Mouse (Mus musculus) ES-Bruce4 (cell line): ENCODE measurements around the gene Npm1.

Source experiments
- CTCF ChIP-seq: IDR thresholded peaks from one replicate; pipeline ENCODE4 v1.8.1; 2011; ENCODE audit warnings: low read depth, low read length
- POLR2A ChIP-seq: IDR thresholded peaks from one replicate; pipeline ENCODE4 v1.8.1; 2011; ENCODE audit warnings: low read length; ENCODE audit not compliant: insufficient read depth

DNA sequence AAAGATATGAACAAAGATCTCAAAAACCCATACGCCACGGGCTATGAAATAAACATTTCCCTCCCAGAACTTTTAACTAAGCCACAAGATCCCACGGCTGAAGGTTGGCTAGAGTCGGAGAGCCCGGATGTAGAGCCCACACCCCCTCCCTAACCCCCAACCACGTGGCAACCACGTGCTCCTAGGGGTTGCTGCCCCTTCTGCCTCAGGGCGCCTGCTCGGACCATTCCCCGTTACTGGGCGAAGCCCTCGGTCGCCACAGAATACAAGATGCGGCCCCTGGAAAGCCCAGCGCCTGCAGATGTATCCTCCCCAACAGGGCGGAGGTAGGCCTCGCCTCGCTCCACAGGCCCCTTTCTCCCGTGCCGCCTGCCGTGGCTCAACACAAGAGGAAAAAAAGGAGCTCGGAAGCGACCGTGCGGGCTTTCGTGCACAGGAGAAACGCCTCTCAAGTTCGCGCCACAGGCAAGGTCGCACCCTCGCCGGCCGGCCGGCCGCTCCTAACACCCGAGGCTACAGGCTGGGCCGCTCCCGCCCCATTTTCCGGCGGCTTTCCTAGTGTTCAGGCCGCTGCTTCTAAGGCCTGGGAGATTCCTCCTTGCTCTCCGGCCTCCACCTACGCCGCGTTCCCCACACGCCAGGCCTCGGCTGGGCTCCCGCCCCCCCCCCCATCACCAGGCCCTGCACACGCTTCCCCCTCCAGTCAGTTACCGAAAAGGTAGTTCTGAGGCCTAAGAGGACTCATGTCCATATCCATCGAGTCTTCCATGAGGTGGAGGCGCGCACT, 602 bp downstream of the Npm1 start:
- TF ChIP-seq CTCF = no peak
- no peak for TF ChIP-seq POLR2A
